Mouse (Mus musculus) layer of hippocampus, adult 11-12 months (tissue): ENCODE data around the gene Kctd2.
A peak's percentile ranks its signal among the peaks of the same experiment; 100 is the strongest.
"Not testable (repeated sequence)": the region's sequence is repeated elsewhere in the genome, so short reads cannot be mapped to it uniquely, and the experiment has no call there.

Experiments
- DNase-seq: peaks from one replicate; pipeline ENCODE4 v3.0.0; 2022; ENCODE audit warnings: low spot score

Kctd2 gene

DNA sequence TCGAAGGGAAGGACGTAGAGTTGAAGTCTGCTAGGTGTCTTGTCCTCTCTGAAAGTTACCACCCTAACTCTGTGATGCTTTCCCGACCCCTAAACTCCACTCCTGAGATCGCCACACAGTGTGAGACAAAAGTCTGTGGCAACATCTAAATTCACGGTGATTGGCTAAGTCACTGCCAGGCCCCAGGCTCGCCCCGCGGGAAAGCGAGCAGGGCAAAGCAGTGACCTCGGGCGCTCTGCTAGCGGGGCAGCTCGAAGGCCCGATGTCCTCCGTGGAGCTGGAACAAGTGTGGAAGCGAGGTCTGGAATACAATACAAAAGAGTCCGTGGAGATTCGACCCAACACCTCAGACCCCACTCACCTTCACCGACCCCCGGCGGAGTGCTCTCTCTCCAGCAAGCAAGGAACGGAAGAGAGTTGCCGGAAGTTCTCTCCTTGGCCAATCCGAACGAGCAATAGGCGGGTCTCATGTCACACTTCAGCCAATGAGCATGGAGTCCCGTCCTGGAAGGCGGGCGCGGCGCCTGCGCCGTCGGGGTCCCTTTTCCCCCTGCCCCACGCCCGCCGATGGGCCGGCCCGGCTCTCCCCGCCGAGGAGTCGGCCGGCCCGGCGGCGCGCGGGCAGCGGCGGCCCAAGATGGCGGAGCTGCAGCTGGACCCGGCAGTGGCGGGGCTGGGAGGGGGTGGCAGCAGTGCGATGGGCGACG is at the start of gene Kctd2, which contains the start of gene Atp5h:
TSS of gene Kctd2 (plus strand) at position 598 of the 707 bp plus-strand sequence.
TSS of gene Atp5h (minus strand) at position 432 of the 707 bp plus-strand sequence.
- peak; percentile 96 for DNase-seq

DNA sequence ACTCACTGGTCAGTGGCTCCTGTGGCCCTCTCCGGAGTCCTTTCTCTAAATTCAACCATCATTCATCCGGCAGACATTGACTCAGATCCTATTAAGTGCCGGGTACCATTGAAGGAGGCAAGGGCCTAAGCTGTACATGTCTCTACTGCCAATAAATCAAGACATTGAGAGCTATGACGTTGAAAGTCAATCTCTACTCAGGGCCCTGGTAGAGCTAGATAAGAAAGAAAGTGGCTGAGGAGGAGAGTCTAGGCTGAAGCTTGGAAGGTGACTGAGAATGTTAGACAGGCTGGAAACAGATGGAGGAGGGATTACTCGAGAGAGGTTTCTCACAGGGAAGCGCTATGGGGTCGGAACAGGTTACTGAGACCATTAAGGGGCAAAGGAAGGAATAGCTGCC is 49.6 kb upstream of the Kctd2 start:
- no peak for DNase-seq

DNA sequence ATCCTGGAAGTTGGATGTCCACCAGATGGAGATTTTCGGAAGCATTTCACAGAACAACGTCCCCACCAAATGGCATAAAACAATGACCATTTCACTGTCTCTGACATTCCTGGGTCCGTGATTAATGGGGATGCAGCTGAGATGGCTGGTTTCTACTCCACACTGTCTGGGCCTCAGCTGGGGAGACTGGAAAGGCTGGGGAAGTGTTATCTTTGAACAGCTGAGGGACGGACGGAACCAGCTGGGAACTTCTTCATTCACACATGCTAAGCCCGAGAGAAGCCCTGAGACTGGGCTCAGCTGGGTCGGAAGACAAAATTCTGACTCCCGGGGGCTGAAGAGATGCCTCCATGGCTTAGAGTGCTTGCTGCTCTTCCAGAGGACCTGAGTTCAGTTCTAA is 48.6 kb upstream of the Kctd2 start:
- no peak for DNase-seq

GRCm38 (mm10) chr11:115372015-115372414 is 47.9 kb upstream of the Kctd2 start:
- no peak for DNase-seq

- DNase-seq, result no peak
These were observed 47.2 kb upstream of the Kctd2 start for GRCm38 (mm10) chr11:115372737-115373136.

GRCm38 (mm10) chr11:115373805-115374694 is 45.9 kb upstream of the Kctd2 start:
- DNase-seq, result peak; percentile 84

GRCm38 (mm10) chr11:115374695-115375425 is 45.1 kb upstream of the Kctd2 start:
- peak; percentile 74 for DNase-seq

DNA sequence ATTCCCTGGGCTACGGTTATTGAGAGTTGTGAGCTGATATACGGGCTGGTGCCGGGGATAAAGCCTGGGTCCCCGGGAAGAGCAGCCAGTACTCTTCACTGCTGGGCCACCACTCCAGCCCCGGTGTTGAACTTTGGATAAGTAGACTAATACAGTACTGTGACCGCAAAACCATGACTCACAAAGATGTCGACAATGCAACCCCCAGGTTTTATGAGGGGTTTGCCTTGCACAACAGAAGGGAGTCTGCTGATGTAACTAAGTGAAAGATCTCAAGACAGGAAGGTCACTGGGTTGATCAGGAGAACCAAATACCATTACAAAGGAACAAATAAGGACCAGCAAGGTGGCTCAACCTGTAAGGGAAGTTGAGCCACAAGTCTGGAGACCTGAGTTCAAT is 43.2 kb upstream of the Kctd2 start:
- no peak for DNase-seq

- DNase-seq, result no peak
These were observed 42.7 kb upstream of the Kctd2 start for GRCm38 (mm10) chr11:115377254-115377653.

GRCm38 (mm10) chr11:115377854-115378253 is 42.1 kb upstream of the Kctd2 start:
- no peak for DNase-seq

DNA sequence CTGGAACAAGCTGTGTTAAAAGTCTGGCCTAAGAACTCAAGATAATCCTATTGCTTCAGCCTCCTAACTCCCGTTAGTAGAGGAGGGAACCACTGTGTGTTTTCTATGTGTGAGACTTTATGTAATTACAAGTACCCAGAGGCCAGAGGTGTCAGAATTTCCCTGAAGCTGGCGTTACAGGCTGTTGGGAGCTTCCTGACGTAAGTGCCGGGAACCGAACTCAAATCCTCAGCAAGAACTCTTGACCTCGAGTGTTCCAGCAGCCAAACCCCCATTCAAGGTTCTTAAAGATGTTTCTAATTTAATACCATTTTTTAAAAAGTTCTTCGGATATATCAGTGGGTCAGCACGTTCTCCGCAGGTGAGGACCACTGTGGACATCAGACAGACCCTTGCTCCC is 38.7 kb upstream of the Kctd2 start:
- DNase-seq, result no peak

GRCm38 (mm10) chr11:115381743-115382539 is 38.0 kb upstream of the Kctd2 start, which contains the start of gene Cdr2l:
TSS of gene Cdr2l (plus strand) at chr11:115381916.
- peak; percentile 88 for DNase-seq

GRCm38 (mm10) chr11:115382891-115383290 is 37.0 kb upstream of the Kctd2 start:
- DNase-seq, result no peak

GRCm38 (mm10) chr11:115383701-115384474 is 36.0 kb upstream of the Kctd2 start:
- DNase-seq, result peak; percentile 50

DNA sequence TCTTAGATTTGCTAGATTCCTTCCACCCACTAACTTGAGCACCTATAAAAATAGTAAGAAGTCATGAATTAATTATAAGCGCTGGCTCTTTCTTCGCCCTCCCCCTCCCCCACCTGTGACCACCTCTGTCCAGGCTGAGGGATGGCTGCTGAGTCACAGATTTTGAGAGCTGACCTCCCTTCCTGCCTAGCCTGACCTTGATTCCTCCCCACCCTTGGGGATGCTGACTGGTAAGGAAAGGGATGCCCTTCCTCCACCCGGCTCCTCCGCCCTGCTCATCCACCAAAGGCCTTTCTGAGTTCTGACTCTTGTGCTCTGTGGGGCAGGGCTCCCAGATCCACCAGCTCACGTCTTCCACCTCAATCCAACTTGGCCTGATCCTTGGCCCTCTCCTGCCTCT is 35.3 kb upstream of the Kctd2 start:
- DNase-seq, result no peak

DNA sequence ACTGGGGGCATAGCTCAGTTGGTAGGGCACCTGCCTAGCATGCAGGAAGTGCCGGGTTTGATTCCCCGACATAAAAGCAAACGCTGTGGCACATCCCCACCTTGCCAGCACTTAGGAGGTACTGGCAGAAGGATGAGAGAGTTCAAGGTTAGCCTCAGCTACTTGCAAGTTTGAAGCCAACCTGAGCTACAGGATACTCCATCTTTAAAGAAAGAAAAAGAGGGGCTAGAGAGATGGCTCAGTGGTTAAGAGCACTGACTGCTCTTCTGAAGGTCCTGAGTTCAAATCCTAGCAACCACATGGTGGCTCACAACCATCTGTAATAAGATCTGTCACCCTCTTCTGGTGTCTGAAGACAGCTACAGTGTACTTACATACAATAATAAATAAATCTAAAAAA is 33.1 kb upstream of the Kctd2 start:
- not testable (repeated sequence) for DNase-seq

GRCm38 (mm10) chr11:115391358-115391757 is 28.6 kb upstream of the Kctd2 start:
- DNase-seq, result no peak

DNA sequence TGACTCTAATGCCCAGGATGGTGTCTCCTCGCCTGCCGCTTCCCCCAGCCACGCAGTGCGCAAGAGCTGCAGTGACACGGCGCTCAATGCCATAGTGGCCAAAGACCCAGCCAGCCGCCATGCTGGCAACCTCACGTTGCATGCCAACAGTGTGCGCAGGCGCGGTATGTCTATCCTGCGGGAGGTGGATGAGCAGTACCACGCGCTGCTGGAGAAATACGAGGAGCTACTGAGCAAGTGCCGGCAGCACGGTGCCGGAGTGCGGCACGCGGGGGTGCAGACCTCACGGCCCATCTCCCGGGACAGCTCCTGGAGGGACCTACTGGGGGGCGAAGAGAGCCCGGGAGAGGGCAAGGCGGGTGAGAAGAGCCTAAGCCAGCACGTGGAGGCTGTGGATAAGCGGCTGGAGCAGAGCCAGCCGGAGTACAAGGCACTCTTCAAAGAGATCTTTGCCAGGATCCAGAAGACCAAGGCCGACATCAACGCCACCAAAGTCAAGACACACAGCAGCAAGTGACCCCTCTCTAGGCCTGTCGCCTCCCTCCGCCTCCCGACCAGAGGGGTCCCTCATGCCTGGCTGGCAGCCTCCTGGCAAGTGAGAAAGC is 26.1 kb upstream of the Kctd2 start:
- DNase-seq, result no peak

DNA sequence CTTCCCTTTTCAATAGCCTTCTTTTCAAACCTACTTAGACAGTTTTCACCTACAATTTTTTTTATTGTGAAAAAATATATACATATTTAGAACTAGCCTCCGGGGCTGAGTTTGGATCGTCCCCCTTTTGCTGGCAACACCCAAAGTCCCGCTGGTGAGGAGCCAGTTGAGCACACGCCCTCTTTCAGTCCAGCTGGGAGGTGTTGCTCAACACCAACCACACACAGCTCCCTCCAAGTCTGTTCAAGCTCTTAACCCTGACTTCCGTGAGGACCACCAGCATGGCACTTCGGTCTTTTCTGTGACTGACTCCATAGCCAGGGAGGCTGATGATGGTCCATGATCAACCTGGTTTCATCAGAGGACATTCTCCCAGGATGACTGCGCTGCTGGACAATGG is 21.8 kb upstream of the Kctd2 start:
- DNase-seq, result no peak

GRCm38 (mm10) chr11:115400126-115400525 is 19.8 kb upstream of the Kctd2 start:
- DNase-seq, result no peak
